Mouse (Mus musculus): ENCODE results near the gene Hoxd11.

GRCm38 (mm10) chr2:74687698-74688555 is 8.6 kb downstream of the Hoxd11 start:
- TF ChIP-seq CTCF (IDR thresholded peaks at IDR 0.05) (no peak), EP300 (IDR thresholded peaks at IDR 0.05) (no peak)
